Mouse (Mus musculus) forebrain, embryonic 11.5 days (tissue): ENCODE results near the gene Crhr2. TPM values are rescaled to one million over a fixed set of nuclear protein-coding genes. Genes with fewer than 3 reads are reported as not detected.

ENCODE experiments used
- ATAC-seq: fragments of 200-750 bp; cut with Nextera tagmentation; replicated peaks from 2 replicates; pipeline ENCODE4 v1.8.0; 2017; ENCODE audit warnings: moderate TSS enrichment; ENCODE audit not compliant: low FRiP score
- DNase-seq: peaks from one replicate; pipeline ENCODE4 v3.0.0-alpha.2; 2017; ENCODE audit warnings: low spot score
- H3K27ac ChIP-seq: fragments of 300-500 bp; sonication (generic); 2 replicates; pipeline ENCODE4 v1.5.1; 2014; ENCODE audit warnings: low read depth, low read length
- H3K27me3 ChIP-seq: fragments of 300-500 bp; sonication (generic); 2 replicates; pipeline ENCODE4 v1.6.1; 2014; ENCODE audit warnings: mild to moderate bottlenecking, low read length, mixed read lengths; ENCODE audit not compliant: control insufficient read depth, insufficient read depth
- H3K36me3 ChIP-seq: fragments of 300-500 bp; sonication (generic); 2 replicates; pipeline ENCODE4 v1.6.1; 2014; ENCODE audit warnings: mild to moderate bottlenecking, low read length, moderate library complexity, mixed read lengths; ENCODE audit not compliant: control insufficient read depth, insufficient read depth
- H3K4me1 ChIP-seq: fragments of 300-500 bp; sonication (generic); replicated peaks from 2 replicates; pipeline ENCODE4 v1.6.1; 2014; ENCODE audit warnings: low read length, mixed read lengths; ENCODE audit not compliant: control insufficient read depth, insufficient read depth
- H3K4me2 ChIP-seq: fragments of 300-500 bp; sonication (generic); 2 replicates; pipeline ENCODE4 v1.6.1; 2014; ENCODE audit warnings: low read depth, mild to moderate bottlenecking, low read length, moderate library complexity, mixed read lengths; ENCODE audit not compliant: severe bottlenecking
- H3K4me3 ChIP-seq: fragments of 300-500 bp; sonication (generic); 2 replicates; pipeline ENCODE4 v1.5.1; 2014; ENCODE audit warnings: low read depth, low read length
- H3K9ac ChIP-seq: fragments of 300-500 bp; sonication (generic); 2 replicates; pipeline ENCODE4 v1.6.1; 2014; ENCODE audit warnings: low read length
- H3K9me3 ChIP-seq: fragments of 300-500 bp; sonication (generic); 2 replicates; pipeline ENCODE4 v1.6.1; 2016; ENCODE audit warnings: low read length, mixed read lengths; ENCODE audit not compliant: control insufficient read depth
- WGBS: fragments of 180-500 bp; shearing (Covaris S2); extraction: QIAGEN DNeasy Blood & Tissue Kit; methylation state at CpG from one replicate; pipeline ENCODE4 v1.1.7; 2014; 5-methylcytosine and 5-hydroxymethylcytosine counted together
- polyA plus RNA-seq: library from polyadenylated mRNA; unstranded; fragments of >200 nt; fragmentation: Nextera tagmentation; extraction: Ambion mirVana; gene quantifications from 2 replicates; pipeline ENCODE4 v1.2.1, GENCODE M21; 2014

Crhr2 gene
- polyA plus RNA-seq, 1 experiment from 2014 or later, result 0.08 TPM

DNA sequence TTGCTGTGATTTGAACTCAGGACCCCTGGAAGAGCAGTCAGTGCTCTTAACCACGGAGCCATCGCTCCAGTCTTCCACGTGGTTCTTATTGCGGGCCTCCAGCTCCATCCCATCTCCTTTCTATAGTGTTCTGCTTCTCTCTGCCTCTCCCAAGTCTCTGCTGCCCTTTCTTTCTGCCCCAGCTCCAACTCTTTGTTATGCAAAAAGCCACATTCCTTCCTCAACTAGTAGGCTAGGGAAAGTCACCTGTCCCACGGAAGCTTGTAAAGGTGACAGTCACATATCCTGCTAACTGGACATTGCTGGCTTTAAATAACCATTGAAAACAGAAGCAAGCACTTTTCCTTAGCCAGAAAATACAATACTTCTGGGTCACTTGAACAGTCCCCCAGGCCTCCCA lies 37.0 kb upstream of the Crhr2 start:
- H3K9me3 ChIP-seq, result no peaks in the 10 kb centered on the region
- ATAC-seq (no peak), DNase-seq (no peak)
- no peak overlapping the region for H3K9ac ChIP-seq
- H3K36me3 ChIP-seq, result no peaks in the 10 kb centered on the region
- peaks cover 7% of the 10 kb centered on the region for H3K4me1 ChIP-seq
- H3K27me3 ChIP-seq, result no peaks in the 10 kb centered on the region
- no peak overlapping the region for H3K4me2 ChIP-seq
- no peak overlapping the region for H3K4me3 ChIP-seq
- WGBS, result 59% methylated on average over 5 of the region's 5 CpGs
- no peak overlapping the region for H3K27ac ChIP-seq

DNA sequence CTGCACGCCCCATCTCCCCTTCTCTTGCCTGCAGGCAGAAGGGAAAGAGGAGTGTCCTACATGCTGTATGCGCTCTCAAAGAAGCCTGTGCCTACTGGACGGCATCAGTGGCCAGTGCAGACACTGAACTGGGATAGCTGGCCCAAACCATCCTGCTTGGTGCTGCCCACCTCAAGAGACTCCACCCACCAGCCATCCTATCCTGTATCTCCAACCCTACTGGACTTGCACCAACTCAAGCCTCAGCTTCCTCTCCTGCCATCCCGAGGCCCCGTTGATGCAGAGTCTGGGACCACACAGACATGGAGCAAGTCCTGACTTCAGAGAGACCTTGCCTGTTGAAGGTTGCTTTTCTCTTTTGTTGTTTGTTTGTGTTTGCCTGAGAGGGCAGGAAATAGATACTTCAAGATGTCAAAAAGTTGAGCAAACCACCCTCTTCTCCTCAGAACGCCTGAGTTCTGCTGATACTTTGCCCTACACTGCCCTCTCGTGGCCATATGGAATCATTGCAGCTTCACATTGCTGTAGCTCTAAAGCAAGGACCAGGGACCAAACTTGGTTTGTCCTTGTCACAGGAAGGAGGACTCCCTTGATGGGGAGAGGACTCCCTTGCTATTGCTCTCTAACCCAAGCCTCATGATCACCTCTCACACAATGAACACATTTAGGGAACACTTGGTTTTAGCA lies 34.1 kb upstream of the Crhr2 start:
- Histone ChIP-seq H3K9me3 (no peaks in the 10 kb centered on the region), H3K4me1 (no peaks in the 10 kb centered on the region), H3K4me3 (no peak overlapping the region), H3K4me2 (no peak overlapping the region), H3K9ac (no peak overlapping the region), H3K36me3 (no peaks in the 10 kb centered on the region), H3K27me3 (no peaks in the 10 kb centered on the region), H3K27ac (no peak overlapping the region)
- ATAC-seq (0 out of 2 replicates have a peak, but pooled peaks have one; percentile 24), DNase-seq (peak; percentile 79)
- 59% methylated on average over 7 of the region's 7 CpGs for WGBS

DNA sequence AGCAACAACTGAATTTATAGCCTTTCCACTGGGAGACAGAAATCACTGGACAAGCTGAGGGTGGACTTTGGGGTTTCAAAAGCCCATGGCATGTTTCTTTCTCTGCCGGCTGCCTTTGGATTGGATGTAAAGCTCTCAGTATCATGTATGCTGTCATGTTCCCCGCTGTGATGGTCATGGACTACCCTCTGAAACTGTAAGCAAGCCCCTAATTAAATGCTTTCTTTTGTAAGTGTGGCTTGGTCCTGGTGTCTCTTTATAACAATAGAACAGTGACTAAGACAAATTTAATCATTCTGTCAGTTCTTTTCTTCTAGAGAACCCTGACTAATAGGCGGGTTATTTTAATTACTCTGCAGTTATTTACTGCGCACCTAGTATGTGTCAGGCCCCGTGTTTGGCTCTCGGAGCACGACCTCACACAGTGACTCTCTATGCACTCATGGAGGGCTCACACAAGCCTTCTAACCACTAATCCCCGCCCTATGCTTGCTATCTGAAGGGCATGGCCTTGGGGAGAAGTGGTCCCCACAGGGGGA lies 30.3 kb upstream of the Crhr2 start:
- Histone ChIP-seq H3K9ac (no peak overlapping the region), H3K4me2 (no peak overlapping the region), H3K27ac (no peak overlapping the region), H3K36me3 (no peaks in the 10 kb centered on the region), H3K27me3 (no peaks in the 10 kb centered on the region), H3K9me3 (no peaks in the 10 kb centered on the region), H3K4me1 (no peaks in the 10 kb centered on the region), H3K4me3 (no peak overlapping the region)
- ATAC-seq, result no peak
- WGBS, result 75% methylated on average over 8 of the region's 8 CpGs
- DNase-seq, result no peak

DNA sequence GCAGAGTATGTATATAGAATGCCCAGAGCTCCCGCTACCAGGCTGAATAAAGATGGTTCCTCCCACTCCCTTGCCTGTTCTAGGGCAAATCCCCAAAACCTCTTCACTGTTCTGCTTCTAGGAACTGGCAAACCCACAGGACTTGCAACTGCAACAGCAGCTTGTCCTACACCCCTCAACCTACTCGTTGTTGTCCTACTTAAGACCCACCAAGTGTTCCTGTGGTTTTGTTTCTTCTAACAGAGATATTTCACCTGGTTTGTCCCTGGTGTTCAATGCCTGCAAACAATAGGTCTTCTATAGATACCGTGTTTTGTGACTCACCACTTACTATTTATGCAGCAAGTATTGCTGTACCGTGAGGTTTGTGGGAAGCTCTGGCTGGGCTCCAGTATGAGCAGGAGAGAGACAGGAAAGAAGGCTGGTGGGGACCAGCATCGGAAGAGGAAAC lies 28.5 kb upstream of the Crhr2 start:
- H3K9ac ChIP-seq, result no peak overlapping the region
- DNase-seq (no peak), ATAC-seq (no peak)
- H3K27ac ChIP-seq, result no peak overlapping the region
- H3K9me3 ChIP-seq, result no peaks in the 10 kb centered on the region
- H3K4me3 ChIP-seq, result no peak overlapping the region
- H3K4me2 ChIP-seq, result no peak overlapping the region
- H3K36me3 ChIP-seq, result no peaks in the 10 kb centered on the region
- 87% methylated on average over 5 of the region's 5 CpGs for WGBS
- no peaks in the 10 kb centered on the region for H3K27me3 ChIP-seq
- no peaks in the 10 kb centered on the region for H3K4me1 ChIP-seq

DNA sequence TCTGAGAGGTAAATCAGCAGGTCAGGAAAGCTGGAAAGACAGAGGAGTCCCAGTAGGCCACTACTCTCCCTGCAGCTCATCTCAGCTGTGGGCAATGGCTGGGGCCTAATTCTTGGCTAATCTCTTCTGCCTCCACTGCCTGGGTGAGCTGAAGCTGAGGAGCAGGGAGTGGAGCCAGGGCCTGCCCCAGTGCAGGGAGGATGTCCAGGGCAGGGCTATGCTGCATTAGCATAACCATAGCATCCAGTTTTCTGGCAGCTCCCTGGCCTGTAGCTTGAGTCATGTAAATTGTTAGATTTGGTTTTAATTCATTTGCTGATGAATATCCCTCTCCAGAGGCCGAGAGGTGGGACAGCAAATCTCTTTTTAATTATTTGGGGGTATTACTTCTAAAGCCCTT lies 26.4 kb upstream of the Crhr2 start:
- Histone ChIP-seq H3K27me3 (no peaks in the 10 kb centered on the region), H3K36me3 (no peaks in the 10 kb centered on the region), H3K9me3 (no peaks in the 10 kb centered on the region), H3K9ac (no peak overlapping the region), H3K4me3 (no peak overlapping the region), H3K4me2 (no peak overlapping the region), H3K4me1 (no peaks in the 10 kb centered on the region), H3K27ac (no peak overlapping the region)
- ATAC-seq (no peak), DNase-seq (no peak)
- 35% methylated on average over 1 of the region's 1 CpGs for WGBS

DNA sequence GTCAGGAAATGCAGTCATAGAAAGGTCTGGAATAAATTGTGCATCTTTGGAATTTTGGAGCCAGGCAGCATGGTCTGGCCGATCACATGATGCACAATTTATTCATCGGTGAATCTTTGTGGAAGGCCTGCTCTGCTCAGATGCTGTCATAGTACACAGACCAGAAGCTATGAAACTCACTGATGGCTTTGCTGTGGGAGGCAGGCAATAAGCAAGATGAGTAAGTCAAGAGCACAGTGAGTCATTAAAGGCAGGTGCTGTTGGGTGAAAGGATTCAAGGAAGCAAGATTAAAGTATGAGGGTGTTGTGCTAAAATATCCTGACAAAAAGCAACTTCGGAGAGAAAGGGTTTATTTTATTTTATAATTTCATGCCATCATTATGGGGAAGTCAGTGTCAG lies 19.4 kb upstream of the Crhr2 start:
- Histone ChIP-seq H3K36me3 (no peaks in the 10 kb centered on the region), H3K4me2 (no peak overlapping the region), H3K27me3 (no peaks in the 10 kb centered on the region), H3K9ac (no peak overlapping the region), H3K4me1 (no peaks in the 10 kb centered on the region), H3K27ac (no peak overlapping the region), H3K4me3 (no peak overlapping the region), H3K9me3 (no peaks in the 10 kb centered on the region)
- DNase-seq, result no peak
- ATAC-seq, result no peak
- WGBS, result 93% methylated on average over 3 of the region's 3 CpGs

- no peak overlapping the region for H3K27ac ChIP-seq
- H3K4me2 ChIP-seq, result no peak overlapping the region
- H3K9me3 ChIP-seq, result no peaks in the 10 kb centered on the region; the same call in 1 of the 2 replicates
- H3K9ac ChIP-seq, result no peak overlapping the region
- H3K4me1 ChIP-seq, result no peaks in the 10 kb centered on the region
- ATAC-seq (0 out of 2 replicates have a peak, but pooled peaks have one; percentile 15), DNase-seq (no peak)
- no peaks in the 10 kb centered on the region for H3K27me3 ChIP-seq
- H3K4me3 ChIP-seq, result no peak overlapping the region
- WGBS, result 11% methylated on average over 4 of the region's 4 CpGs
- H3K36me3 ChIP-seq, result no peaks in the 10 kb centered on the region
Observed at GRCm38 (mm10) chr6:55146138-55146537, 13.3 kb upstream of the Crhr2 start.

DNA sequence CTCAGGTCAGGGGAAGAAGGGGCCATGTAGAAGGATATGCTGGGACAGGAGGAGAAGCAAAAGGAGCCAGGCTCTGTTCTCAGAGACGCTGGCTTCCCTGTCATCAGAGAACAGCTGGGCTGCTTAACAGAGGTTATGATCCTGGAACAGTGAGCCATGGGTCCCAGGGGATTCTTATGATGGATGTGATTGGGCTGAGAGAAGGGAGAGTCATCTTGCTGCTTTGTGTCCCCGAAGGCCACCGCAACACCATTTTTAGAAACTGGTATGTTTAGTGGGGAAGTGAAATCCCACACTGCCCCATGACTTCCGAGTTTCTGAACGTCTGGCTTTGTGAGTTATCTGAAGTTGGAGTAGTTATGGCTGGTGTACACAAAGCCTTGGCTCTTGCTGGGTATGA lies 12.5 kb upstream of the Crhr2 start:
- no peak overlapping the region for H3K9ac ChIP-seq
- H3K27ac ChIP-seq, result no peak overlapping the region
- 85% methylated on average over 5 of the region's 5 CpGs for WGBS
- H3K4me3 ChIP-seq, result no peak overlapping the region
- H3K4me2 ChIP-seq, result no peak overlapping the region
- DNase-seq, result no peak
- no peaks in the 10 kb centered on the region for H3K27me3 ChIP-seq
- H3K4me1 ChIP-seq, result no peaks in the 10 kb centered on the region
- ATAC-seq, result no peak
- H3K9me3 ChIP-seq, result no peaks in the 10 kb centered on the region; the same call in 1 of the 2 replicates
- no peaks in the 10 kb centered on the region for H3K36me3 ChIP-seq

- ATAC-seq (no peak), DNase-seq (no peak)
- no peaks in the 10 kb centered on the region for H3K4me1 ChIP-seq
- H3K27ac ChIP-seq, result no peak overlapping the region
- H3K9ac ChIP-seq, result no peak overlapping the region
- H3K27me3 ChIP-seq, result no peaks in the 10 kb centered on the region
- no peak overlapping the region for H3K4me2 ChIP-seq
- H3K4me3 ChIP-seq, result no peak overlapping the region
- H3K36me3 ChIP-seq, result no peaks in the 10 kb centered on the region
- no peaks in the 10 kb centered on the region for H3K9me3 ChIP-seq
Observed at GRCm38 (mm10) chr6:55138343-55138742, 5.5 kb upstream of the Crhr2 start.
